Mouse (Mus musculus) kidney, postnatal 0 days (tissue): Measurements from ENCODE around the gene Kcnk3. TPM values are rescaled to one million over a fixed set of nuclear protein-coding genes. Genes with fewer than 3 reads are reported as not detected.

Experiments used
- ATAC-seq: fragments of 200-750 bp; cut with Nextera tagmentation; replicated peaks from 2 replicates; pipeline ENCODE4 v1.8.0; 2017; ENCODE audit warnings: low read depth, moderate number of reproducible peaks, moderate TSS enrichment, moderate library complexity; ENCODE audit not compliant: low FRiP score
- DNase-seq: peaks from one replicate; pipeline ENCODE4 v3.0.0-alpha.2; 2016; ENCODE audit warnings: low spot score
- H3K27ac ChIP-seq: fragments of 300-500 bp; sonication (generic); 2 replicates; pipeline ENCODE4 v1.5.1; 2014; ENCODE audit warnings: mild to moderate bottlenecking
- H3K27me3 ChIP-seq: fragments of 300-500 bp; sonication (generic); 2 replicates; pipeline ENCODE4 v1.6.1; 2014; ENCODE audit warnings: low read length, mixed read lengths; ENCODE audit not compliant: insufficient read depth
- H3K36me3 ChIP-seq: fragments of 300-500 bp; sonication (generic); 2 replicates; pipeline ENCODE4 v1.6.1; 2014; ENCODE audit warnings: low read length, mixed read lengths; ENCODE audit not compliant: insufficient read depth
- H3K4me1 ChIP-seq: fragments of 300-500 bp; sonication (generic); replicated peaks from 2 replicates; pipeline ENCODE4 v1.6.1; 2014; ENCODE audit warnings: antibody characterized with exemption, low read length, mixed read lengths; ENCODE audit not compliant: insufficient read depth
- H3K4me2 ChIP-seq: fragments of 300-500 bp; sonication (generic); 2 replicates; pipeline ENCODE4 v1.6.1; 2014; ENCODE audit warnings: mild to moderate bottlenecking, low read length, moderate library complexity, mixed read lengths
- H3K4me3 ChIP-seq: fragments of 300-500 bp; sonication (generic); replicated peaks from 2 replicates; pipeline ENCODE4 v1.5.1; 2014; ENCODE audit warnings: low read depth, low read length
- H3K9ac ChIP-seq: fragments of 300-500 bp; sonication (generic); 2 replicates; pipeline ENCODE4 v1.6.1; 2014; ENCODE audit warnings: low read depth, low read length
- H3K9me3 ChIP-seq: fragments of 300-500 bp; sonication (generic); replicated peaks from 2 replicates; pipeline ENCODE4 v1.6.1; 2016; ENCODE audit warnings: low read length, inconsistent platforms, mixed read lengths
- CTCF ChIP-seq: IDR thresholded peaks from 2 replicates; pipeline ENCODE4 v1.5.1; 2016; ENCODE audit warnings: antibody characterized with exemption, low read depth, mild to moderate bottlenecking, moderate library complexity
- WGBS: fragments of 180-500 bp; shearing (Covaris S2); extraction: QIAGEN DNeasy Blood & Tissue Kit; methylation state at CpG from one replicate; pipeline ENCODE4 v1.1.7; 2014; 5-methylcytosine and 5-hydroxymethylcytosine counted together
- polyA plus RNA-seq: library from polyadenylated mRNA; unstranded; fragments of >200 nt; fragmentation: Nextera tagmentation; extraction: Ambion mirVana; gene quantifications from 2 replicates; pipeline ENCODE4 v1.2.1, GENCODE M21; 2015

Gene Kcnk3
- polyA plus RNA-seq, 1 experiment from 2014 or later = 2.0 TPM

- no peak for DNase-seq
- WGBS = 88% methylated on average over 8 of the region's 8 CpGs
- ATAC-seq = no peak
Observed at GRCm38 (mm10) chr5:30574367-30574766, 13.6 kb upstream of the Kcnk3 start.

GRCm38 (mm10) chr5:30576233-30576632 is 11.7 kb upstream of the Kcnk3 start:
- WGBS = 78% methylated on average over 7 of the region's 7 CpGs
- Histone ChIP-seq H3K27me3 (no peaks in the 10 kb centered on the region), H3K4me1 (no peaks in the 10 kb centered on the region), H3K27ac (no peak overlapping the region), H3K4me3 (no peak overlapping the region), H3K9ac (no peak overlapping the region), H3K36me3 (no peaks in the 10 kb centered on the region), H3K9me3 (no peaks in the 10 kb centered on the region), H3K4me2 (no peak overlapping the region)
- DNase-seq = no peak
- no peak for TF ChIP-seq CTCF
- ATAC-seq = no peak

More at GRCm38 (mm10) chr5:30574367-30574766, 13.6 kb upstream of the Kcnk3 start:
- Histone ChIP-seq H3K36me3 (no peaks in the 10 kb centered on the region), H3K9ac (no peak overlapping the region), H3K4me3 (no peak overlapping the region), H3K9me3 (no peaks in the 10 kb centered on the region), H3K27me3 (no peaks in the 10 kb centered on the region), H3K4me2 (no peak overlapping the region), H3K4me1 (no peaks in the 10 kb centered on the region), H3K27ac (no peak overlapping the region)
- no peak for TF ChIP-seq CTCF

GRCm38 (mm10) chr5:30577251-30577650 is 10.7 kb upstream of the Kcnk3 start:
- no peak for ATAC-seq
- no peaks in the 10 kb centered on the region for H3K27me3 ChIP-seq
- no peak overlapping the region for H3K27ac ChIP-seq
- H3K4me3 ChIP-seq = no peak overlapping the region
- WGBS = 50% methylated on average over 9 of the region's 9 CpGs
- no peak overlapping the region for H3K4me2 ChIP-seq
- no peak for TF ChIP-seq CTCF
- no peaks in the 10 kb centered on the region for H3K36me3 ChIP-seq
- DNase-seq = no peak
- H3K9me3 ChIP-seq = no peaks in the 10 kb centered on the region
- H3K9ac ChIP-seq = no peak overlapping the region
- no peaks in the 10 kb centered on the region for H3K4me1 ChIP-seq

DNA sequence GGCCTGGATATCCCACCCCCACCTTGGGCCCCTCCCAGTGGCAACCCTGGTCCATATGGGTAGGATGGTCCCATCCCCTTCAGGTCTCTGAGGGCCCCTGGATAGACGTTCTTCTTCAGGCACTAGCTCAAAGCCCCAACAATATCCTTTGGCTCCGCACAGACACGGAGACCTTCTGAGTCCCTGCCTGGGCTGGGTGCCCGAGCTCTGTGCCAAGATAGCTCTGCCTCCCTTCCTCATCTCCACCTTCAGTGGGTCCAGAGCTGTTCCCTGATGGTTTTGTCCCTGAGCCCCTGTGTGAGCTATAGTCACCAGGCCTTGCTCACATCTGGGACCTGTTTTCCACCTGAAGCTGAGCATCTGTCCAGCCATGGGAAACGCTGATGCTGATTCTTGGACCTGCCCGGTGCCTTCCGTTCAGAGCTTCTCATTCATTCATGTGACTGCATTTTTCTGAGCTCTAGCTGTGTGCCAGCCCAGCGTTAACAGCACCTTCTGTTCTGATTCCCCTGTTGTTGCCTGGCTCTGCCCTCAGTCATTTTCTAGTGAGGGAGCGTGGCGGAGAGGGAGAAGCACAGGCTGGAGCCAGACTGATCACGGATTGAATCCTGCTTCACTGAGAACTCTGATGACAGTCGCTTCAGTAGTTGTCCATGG is 10.2 kb upstream of the Kcnk3 start:
- no peak for TF ChIP-seq CTCF
- DNase-seq = no peak
- Histone ChIP-seq H3K36me3 (no peaks in the 10 kb centered on the region), H3K9me3 (no peaks in the 10 kb centered on the region), H3K27me3 (no peaks in the 10 kb centered on the region), H3K27ac (no peak overlapping the region), H3K9ac (no peak overlapping the region), H3K4me2 (no peak overlapping the region), H3K4me1 (no peaks in the 10 kb centered on the region), H3K4me3 (no peak overlapping the region)
- no peak for ATAC-seq
- WGBS = 81% methylated on average over 12 of the region's 12 CpGs

- ATAC-seq = no peak
- H3K9me3 ChIP-seq = no peaks in the 10 kb centered on the region
- no peaks in the 10 kb centered on the region for H3K36me3 ChIP-seq
- DNase-seq = no peak
- H3K27ac ChIP-seq = no peak overlapping the region
- 76% methylated on average over 6 of the region's 6 CpGs for WGBS
- H3K4me3 ChIP-seq = no peak overlapping the region
- no peak overlapping the region for H3K4me2 ChIP-seq
- H3K27me3 ChIP-seq = no peaks in the 10 kb centered on the region
- no peak overlapping the region for H3K9ac ChIP-seq
- H3K4me1 ChIP-seq = no peaks in the 10 kb centered on the region
- TF ChIP-seq CTCF = no peak
Observed at GRCm38 (mm10) chr5:30578445-30579080, 9.4 kb upstream of the Kcnk3 start.

DNA sequence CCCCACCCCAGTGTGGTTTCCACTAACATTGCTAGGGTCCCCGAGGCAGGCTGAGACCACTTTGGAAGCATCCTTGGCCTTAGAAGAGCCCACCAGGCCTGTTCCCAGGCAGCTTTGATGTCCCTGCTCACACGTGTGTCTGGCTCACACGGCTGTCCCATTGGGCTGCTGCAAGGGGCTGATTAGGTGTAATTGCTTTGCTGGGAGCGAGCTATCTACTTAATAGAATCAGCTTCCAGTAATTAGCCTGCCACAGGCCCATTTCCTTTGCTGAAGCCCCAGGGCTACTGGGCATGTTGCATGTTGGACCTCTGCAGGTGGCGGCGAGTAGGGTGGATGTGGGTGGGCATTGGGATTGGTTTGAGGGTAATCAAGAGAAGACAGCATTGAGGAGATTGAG is 7.2 kb upstream of the Kcnk3 start:
- DNase-seq = no peak
- Histone ChIP-seq H3K27me3 (no peaks in the 10 kb centered on the region), H3K4me2 (no peak overlapping the region), H3K4me1 (no peaks in the 10 kb centered on the region), H3K27ac (no peak overlapping the region), H3K9me3 (no peaks in the 10 kb centered on the region), H3K4me3 (no peak overlapping the region), H3K36me3 (no peaks in the 10 kb centered on the region), H3K9ac (no peak overlapping the region)
- WGBS = 31% methylated on average over 6 of the region's 6 CpGs
- no peak for TF ChIP-seq CTCF
- ATAC-seq = no peak
